Mouse (Mus musculus): Measurements from ENCODE around the gene Mpp3. TPM values are rescaled to one million over a fixed set of nuclear protein-coding genes. Genes with fewer than 3 reads are reported as not detected.
A peak's percentile ranks its signal among the peaks of the same experiment; 100 is the strongest.

The Mpp3 gene
- 60.1 and 62.9 TPM in 2 replicates for polyA plus RNA-seq (2015; fragmentation: Nextera tagmentation; extraction: Ambion mirVana)

- Histone ChIP-seq H3K27me3 (replicated peaks) (no peaks in the 10 kb centered on the region), H3K4me1 (peaks cover 31% of the 10 kb centered on the region), H3K9me3 (no peaks in the 10 kb centered on the region), H3K4me2 (peak within 1 kb of the TSS; percentile 65), H3K27ac (peak within 1 kb of the TSS; percentile 91), H3K9ac (peak within 1 kb of the TSS; percentile 75), H3K36me3 (replicated peaks) (no peaks in the 10 kb centered on the region), H3K4me3 (peak within 1 kb of the TSS; percentile 71)
- no peak for ATAC-seq (replicated peaks)
- WGBS = 76% methylated on average over 6 of the region's 6 CpGs
These were observed at the start of gene Mpp3 for GRCm38 (mm10) chr11:102028087-102028816. Gene Mpp3 (minus strand): TSS chr11:102028461.

DNA sequence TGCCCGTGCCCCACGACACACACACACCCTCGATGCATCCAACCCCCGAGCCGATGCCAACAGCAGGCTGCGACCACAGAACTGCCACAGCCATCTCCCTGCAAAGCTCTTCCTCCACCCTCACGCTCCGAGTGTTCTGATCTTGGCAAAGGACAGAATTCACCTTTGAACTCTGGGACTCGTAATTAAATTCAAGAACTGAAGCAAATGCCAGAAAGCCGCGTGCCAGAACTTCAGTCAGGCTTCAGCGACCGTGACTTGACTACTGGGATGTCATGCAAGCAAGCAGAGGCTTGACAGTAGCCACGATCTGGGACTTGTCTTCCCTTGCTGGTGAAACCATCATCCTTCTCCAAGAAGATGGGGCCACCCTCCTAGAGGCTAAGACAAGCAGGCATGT is 45.5 kb upstream of the Mpp3 start:
- H3K36me3 ChIP-seq (replicated peaks) = peaks cover 6% of the 10 kb centered on the region; the same call in 1 of the 2 replicates
- H3K27me3 ChIP-seq (replicated peaks) = no peaks in the 10 kb centered on the region
- H3K4me1 ChIP-seq = no peaks in the 10 kb centered on the region; the same call in 1 of the 2 replicates
- H3K4me3 ChIP-seq = no peak overlapping the region
- no peak for ATAC-seq (replicated peaks)
- no peak overlapping the region for H3K27ac ChIP-seq
- H3K4me2 ChIP-seq = no peak overlapping the region
- 61% methylated on average over 14 of the region's 14 CpGs for WGBS
- H3K9ac ChIP-seq = no peak overlapping the region
- H3K9me3 ChIP-seq = no peaks in the 10 kb centered on the region

GRCm38 (mm10) chr11:102072729-102073128 is 44.5 kb upstream of the Mpp3 start:
- H3K4me2 ChIP-seq = no peak overlapping the region
- no peaks in the 10 kb centered on the region for H3K9me3 ChIP-seq
- H3K36me3 ChIP-seq (replicated peaks) = peaks cover 1% of the 10 kb centered on the region; the same call in 1 of the 2 replicates
- no peak overlapping the region for H3K4me3 ChIP-seq
- no peak overlapping the region for H3K27ac ChIP-seq
- WGBS = 84% methylated on average over 5 of the region's 5 CpGs
- H3K9ac ChIP-seq = no peak overlapping the region
- H3K4me1 ChIP-seq = no peaks in the 10 kb centered on the region; the same call in 1 of the 2 replicates
- no peaks in the 10 kb centered on the region for H3K27me3 ChIP-seq (replicated peaks)
- no peak for ATAC-seq (replicated peaks)

GRCm38 (mm10) chr11:102070426-102070825 is 42.2 kb upstream of the Mpp3 start:
- no peaks in the 10 kb centered on the region; the same call in 1 of the 2 replicates for H3K4me1 ChIP-seq
- 5% methylated on average over 13 of the region's 13 CpGs for WGBS
- no peak overlapping the region for H3K27ac ChIP-seq

GRCm38 (mm10) chr11:102069633-102070032 is 41.4 kb upstream of the Mpp3 start:
- Histone ChIP-seq H3K4me2 (no peak overlapping the region), H3K9ac (no peak overlapping the region), H3K27me3 (replicated peaks) (no peaks in the 10 kb centered on the region), H3K4me1 (no peaks in the 10 kb centered on the region; the same call in 1 of the 2 replicates), H3K9me3 (no peaks in the 10 kb centered on the region), H3K4me3 (no peak overlapping the region), H3K36me3 (replicated peaks) (no peaks in the 10 kb centered on the region), H3K27ac (no peak overlapping the region)
- WGBS = 51% methylated on average over 11 of the region's 11 CpGs
- no peak for ATAC-seq (replicated peaks)

More at GRCm38 (mm10) chr11:102070426-102070825, 42.2 kb upstream of the Mpp3 start:
- ATAC-seq (replicated peaks) = no peak
- no peak overlapping the region for H3K4me3 ChIP-seq
- no peak overlapping the region for H3K9ac ChIP-seq
- no peaks in the 10 kb centered on the region for H3K36me3 ChIP-seq (replicated peaks)
- no peaks in the 10 kb centered on the region for H3K27me3 ChIP-seq (replicated peaks)
- H3K4me2 ChIP-seq = no peak overlapping the region
- H3K9me3 ChIP-seq = no peaks in the 10 kb centered on the region

GRCm38 (mm10) chr11:102068969-102069368 is 40.7 kb upstream of the Mpp3 start:
- WGBS = 40% methylated on average over 2 of the region's 2 CpGs
- no peak overlapping the region for H3K4me3 ChIP-seq
- H3K27ac ChIP-seq = no peak overlapping the region

DNA sequence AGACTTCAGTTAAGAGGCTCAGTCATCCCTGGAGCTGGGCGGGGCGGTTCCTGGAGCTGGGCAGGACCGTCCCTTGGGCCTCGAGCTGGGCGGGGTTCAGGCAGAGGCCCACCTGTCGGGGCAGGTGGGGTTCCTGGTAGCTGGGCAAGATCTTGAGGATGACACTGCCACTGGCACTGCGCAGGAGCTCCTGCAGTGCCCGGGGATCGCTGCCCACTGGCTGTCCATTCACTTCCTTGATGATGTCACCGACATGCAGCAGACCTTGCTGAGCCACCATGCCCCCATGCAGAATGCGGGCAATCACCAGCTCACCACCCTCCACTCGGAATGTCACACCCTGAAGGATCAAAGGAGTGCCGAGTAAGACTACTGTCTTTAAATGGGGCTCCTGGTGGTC is 34.8 kb upstream of the Mpp3 start:
- WGBS = 82% methylated on average over 13 of the region's 13 CpGs
- peaks cover 21% of the 10 kb centered on the region; the same call in 1 of the 2 replicates for H3K36me3 ChIP-seq (replicated peaks)

More at GRCm38 (mm10) chr11:102068969-102069368, 40.7 kb upstream of the Mpp3 start:
- Histone ChIP-seq H3K4me1 (no peaks in the 10 kb centered on the region; the same call in 1 of the 2 replicates), H3K9ac (no peak overlapping the region), H3K4me2 (no peak overlapping the region), H3K9me3 (no peaks in the 10 kb centered on the region), H3K27me3 (replicated peaks) (no peaks in the 10 kb centered on the region), H3K36me3 (replicated peaks) (peaks cover 4% of the 10 kb centered on the region; the same call in 1 of the 2 replicates)
- ATAC-seq (replicated peaks) = no peak

DNA sequence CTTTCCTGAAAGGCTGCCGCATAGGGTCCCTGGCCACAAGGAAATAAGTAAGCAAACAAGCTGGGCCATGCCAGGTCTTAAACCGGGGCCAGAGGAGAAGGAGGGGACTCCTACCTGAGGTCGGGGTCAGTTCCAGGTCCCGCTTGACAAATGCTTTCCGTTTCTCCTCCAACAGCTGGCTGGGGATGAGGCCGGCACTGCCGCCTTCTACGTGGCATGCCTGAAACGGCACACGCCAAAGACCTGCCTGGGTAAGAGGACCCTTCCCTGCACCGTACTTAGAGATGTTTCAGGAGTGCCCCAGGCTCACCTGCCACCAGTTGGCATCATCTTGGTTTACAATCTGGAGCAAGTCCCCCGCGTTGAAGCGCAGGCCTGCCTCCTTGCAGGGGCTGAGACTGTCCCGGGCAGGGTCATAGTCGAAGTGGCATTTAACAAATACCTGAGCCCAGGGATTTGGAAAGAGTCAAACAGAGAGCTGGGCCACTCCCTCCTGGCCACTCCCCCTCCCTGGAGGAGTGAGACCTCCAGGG is 33.7 kb upstream of the Mpp3 start:
- Histone ChIP-seq H3K4me2 (peak overlapping the region; percentile 89; the same call in 1 of the 2 replicates), H3K9ac (no peak overlapping the region), H3K9me3 (no peaks in the 10 kb centered on the region), H3K4me3 (no peak overlapping the region), H3K4me1 (peaks cover 3% of the 10 kb centered on the region; the same call in 1 of the 2 replicates), H3K36me3 (replicated peaks) (peaks cover 21% of the 10 kb centered on the region; the same call in 1 of the 2 replicates), H3K27ac (no peak overlapping the region), H3K27me3 (replicated peaks) (0 out of 2 replicates have a peak, but pooled peaks cover 5% of the 10 kb centered on the region)
- no peak for ATAC-seq (replicated peaks)
- 41% methylated on average over 16 of the region's 16 CpGs for WGBS

More for the DNA sequence above, 34.8 kb upstream of the Mpp3 start:
- Histone ChIP-seq H3K27me3 (replicated peaks) (0 out of 2 replicates have a peak, but pooled peaks cover 5% of the 10 kb centered on the region), H3K4me2 (no peak overlapping the region), H3K4me3 (no peak overlapping the region), H3K4me1 (peaks cover 3% of the 10 kb centered on the region; the same call in 1 of the 2 replicates), H3K27ac (no peak overlapping the region), H3K9me3 (no peaks in the 10 kb centered on the region), H3K9ac (no peak overlapping the region)
- no peak for ATAC-seq (replicated peaks)

DNA sequence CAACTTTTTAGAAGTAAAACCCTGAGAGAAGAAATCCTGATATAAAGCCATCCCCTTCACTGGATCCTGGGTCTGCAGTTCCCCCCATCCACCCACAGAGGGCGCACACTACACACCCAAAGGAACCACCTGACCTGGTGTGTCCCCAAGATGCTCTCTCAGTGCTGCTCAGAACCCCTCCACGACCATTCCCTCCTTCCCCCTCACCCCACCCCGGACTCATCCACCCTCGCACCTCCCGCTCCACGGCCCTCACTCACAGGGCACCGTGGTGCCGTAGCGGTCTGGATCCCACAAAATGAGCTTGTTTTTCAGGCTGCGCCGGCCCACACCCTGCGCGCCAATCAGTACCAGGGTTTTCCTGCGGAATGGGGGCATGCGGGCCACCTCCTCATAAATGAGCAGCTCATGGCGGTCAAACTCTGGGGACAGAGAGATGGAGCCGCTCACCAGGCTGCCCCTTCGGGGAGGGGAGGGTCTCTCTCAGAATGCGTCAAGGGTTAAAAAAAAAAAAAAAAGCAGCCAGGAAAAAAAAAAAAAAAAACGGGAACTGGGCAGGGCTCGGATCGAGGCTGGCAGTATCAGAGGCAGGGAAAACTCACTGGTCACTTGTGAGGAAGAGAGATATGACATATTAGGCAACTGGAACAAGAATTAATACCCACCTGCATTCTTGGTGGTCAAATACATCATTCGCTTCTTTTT is 33.1 kb upstream of the Mpp3 start:
- peak; percentile 76 for ATAC-seq (replicated peaks)
- H3K4me2 ChIP-seq = peak overlapping the region; percentile 89
- 4% methylated on average over 23 of the region's 23 CpGs for whole genome bisulfite sequencing
- H3K27me3 ChIP-seq (replicated peaks) = 0 out of 2 replicates have a peak, but pooled peaks cover 5% of the 10 kb centered on the region
- peaks cover 3% of the 10 kb centered on the region; the same call in 1 of the 2 replicates for H3K4me1 ChIP-seq
- no peaks in the 10 kb centered on the region for H3K9me3 ChIP-seq
- peaks cover 21% of the 10 kb centered on the region; the same call in 1 of the 2 replicates for H3K36me3 ChIP-seq (replicated peaks)
- no peak overlapping the region for H3K27ac ChIP-seq
- H3K4me3 ChIP-seq = peak overlapping the region; percentile 46
- H3K9ac ChIP-seq = peak overlapping the region; percentile 62

DNA sequence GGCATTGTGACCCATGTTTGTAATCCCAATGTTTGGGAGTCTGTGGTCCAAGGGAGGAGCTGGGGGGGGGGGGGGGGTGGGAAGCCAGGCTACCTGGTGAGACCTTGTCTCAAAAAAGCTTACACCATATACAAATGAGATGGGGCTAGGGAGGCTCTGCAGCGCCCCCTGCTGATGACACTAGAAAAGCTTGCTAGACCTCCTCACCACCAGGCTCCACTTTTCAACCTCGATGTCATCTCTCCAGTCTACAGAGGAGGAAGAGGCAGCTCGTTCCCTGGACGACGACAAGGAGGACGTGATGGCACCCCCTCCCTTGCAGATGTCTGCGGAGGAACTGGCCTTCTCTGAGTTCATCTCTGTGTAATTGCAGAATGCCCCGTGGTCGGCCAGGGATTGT is 25.6 kb upstream of the Mpp3 start:
- no peak overlapping the region for H3K4me3 ChIP-seq
- WGBS = 25% methylated on average over 9 of the region's 9 CpGs
- no peaks in the 10 kb centered on the region for H3K4me1 ChIP-seq
- no peak overlapping the region for H3K27ac ChIP-seq
- H3K9me3 ChIP-seq = no peaks in the 10 kb centered on the region
- no peak for ATAC-seq (replicated peaks)
- no peaks in the 10 kb centered on the region for H3K27me3 ChIP-seq (replicated peaks)
- no peak overlapping the region for H3K4me2 ChIP-seq
- H3K36me3 ChIP-seq (replicated peaks) = peaks cover 5% of the 10 kb centered on the region; the same call in 1 of the 2 replicates
- no peak overlapping the region for H3K9ac ChIP-seq

DNA sequence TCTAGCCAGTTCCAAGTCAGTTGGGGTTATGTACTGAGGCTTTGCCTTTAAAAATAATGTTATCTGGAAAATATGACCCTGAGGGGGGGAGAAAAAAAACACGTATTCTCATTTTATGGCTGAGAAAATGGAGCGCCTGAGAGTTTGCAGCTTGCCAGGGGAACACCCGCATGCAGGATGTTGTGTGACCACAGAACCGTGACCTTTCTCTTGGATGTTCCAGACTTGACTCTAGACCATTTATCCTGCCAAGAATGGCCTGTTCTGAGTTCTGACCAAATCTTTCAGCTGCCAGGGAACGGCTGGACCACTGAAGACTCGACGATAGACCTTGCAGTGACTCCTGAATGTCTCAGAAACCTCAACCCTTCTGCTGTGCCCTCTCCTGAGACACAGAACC is 24.9 kb upstream of the Mpp3 start:
- 84% methylated on average over 7 of the region's 7 CpGs for WGBS
- Histone ChIP-seq H3K27me3 (replicated peaks) (no peaks in the 10 kb centered on the region), H3K27ac (no peak overlapping the region), H3K9me3 (no peaks in the 10 kb centered on the region), H3K4me2 (no peak overlapping the region), H3K9ac (no peak overlapping the region), H3K36me3 (replicated peaks) (no peaks in the 10 kb centered on the region), H3K4me3 (no peak overlapping the region), H3K4me1 (no peaks in the 10 kb centered on the region)
- ATAC-seq (replicated peaks) = no peak

- WGBS = 79% methylated on average over 12 of the region's 12 CpGs
- no peak for ATAC-seq (replicated peaks)
- H3K9ac ChIP-seq = no peak overlapping the region
These were observed 24.4 kb upstream of the Mpp3 start for GRCm38 (mm10) chr11:102052697-102053096.

More at GRCm38 (mm10) chr11:102052697-102053096, 24.4 kb upstream of the Mpp3 start:
- H3K4me1 ChIP-seq = no peaks in the 10 kb centered on the region
- H3K4me2 ChIP-seq = no peak overlapping the region
- no peak overlapping the region for H3K4me3 ChIP-seq
- no peaks in the 10 kb centered on the region for H3K9me3 ChIP-seq
- no peaks in the 10 kb centered on the region for H3K27me3 ChIP-seq (replicated peaks)
- H3K27ac ChIP-seq = no peak overlapping the region
- H3K36me3 ChIP-seq (replicated peaks) = no peaks in the 10 kb centered on the region

All from midbrain, embryonic 15.5 days (tissue).